ENCODE assay signal across 10 mouse cellular contexts in genomic region chr13:28294757-28295361, GRCm38 (mm10). TPM values are rescaled to one million over a fixed set of nuclear protein-coding genes. Genes with fewer than 3 reads are reported as not detected.
DNase-seq lines count a peak whose midpoint lies in the region; ATAC-seq and TF ChIP-seq lines count a peak whose summit lies in the region.
"Had no signal": no experiment of that assay in that cellular context is flagged by ENCODE, and none has a peak within 500 bp of the region (broad histone marks: within the 10 kb centered on the region; RNA-seq: fewer than 3 reads in every experiment).

No protein-coding gene starts in this region.

- 12% methylated on average over 3 of the region's 3 CpGs for WGBS in lung, embryonic 14.5 days
- WGBS in forebrain, postnatal 0 days = 3% methylated on average over 3 of the region's 3 CpGs
- WGBS in neural tube, embryonic 15.5 days = 0% methylated on average over 3 of the region's 3 CpGs

- H3K4me2 ChIP-seq in lung, embryonic 14.5 days = no peak overlapping the region
- no peak overlapping the region for H3K4me2 ChIP-seq in forebrain, postnatal 0 days (ENCODE audit: low read depth)
- H3K4me2 ChIP-seq in neural tube, embryonic 15.5 days = peak overlapping the region; percentile 19; the same call in 1 of the 2 replicates
- H3K4me2 ChIP-seq: liver, embryonic 15.5 days had no signal

- intact Hi-C loops in left cerebral cortex, postnatal 25 days (cut with DNase I) = no loop called here

- no peak for TF ChIP-seq CTCF in lung, embryonic 14.5 days (IDR thresholded peaks at IDR 0.05; ENCODE audit: low read depth)
- no peak for TF ChIP-seq CTCF in forebrain, postnatal 0 days (IDR thresholded peaks at IDR 0.05; ENCODE audit: low read depth)

- H3K9me3 ChIP-seq in lung, embryonic 14.5 days (ENCODE audit: low read depth, low read length) = no peaks in the 10 kb centered on the region
- no peaks in the 10 kb centered on the region for H3K9me3 ChIP-seq in forebrain, postnatal 0 days (ENCODE audit: low read length)
- H3K9me3 ChIP-seq in neural tube, embryonic 15.5 days (replicated peaks) = no peaks in the 10 kb centered on the region
- H3K9me3 ChIP-seq: liver, embryonic 15.5 days had no signal

- no peaks in the 10 kb centered on the region for H3K36me3 ChIP-seq in lung, embryonic 14.5 days (ENCODE audit: insufficient read depth)
- H3K36me3 ChIP-seq in forebrain, postnatal 0 days (ENCODE audit: insufficient read depth) = no peaks in the 10 kb centered on the region
- H3K36me3 ChIP-seq in neural tube, embryonic 15.5 days = no peaks in the 10 kb centered on the region
- H3K36me3 ChIP-seq: liver, embryonic 15.5 days had no signal

- H3K9ac ChIP-seq in lung, embryonic 14.5 days = no peak overlapping the region
- no peak overlapping the region for H3K9ac ChIP-seq in forebrain, postnatal 0 days
- H3K9ac ChIP-seq in neural tube, embryonic 15.5 days (replicated peaks) = no peak overlapping the region
- H3K9ac ChIP-seq: liver, embryonic 15.5 days had no signal

- DNase-seq in lung, embryonic 14.5 days = peak; percentile 48
- no peak for DNase-seq in lung, adult 18-20 months
- peak; percentile 59 for DNase-seq in forebrain, postnatal 0 days
- DNase-seq in kidney, postnatal 14 days = peak; percentile 41
- no peak for DNase-seq in thymus, postnatal 36 days
- DNase-seq in thymus, postnatal 10 days (ENCODE audit: low spot score in 2 of 2) = no peak
- no peak for DNase-seq in left cerebral cortex, postnatal 25 days (ENCODE audit: low spot score in 2 of 2)
- DNase-seq: heart, postnatal 36 days had no signal

- H3K27ac ChIP-seq in lung, embryonic 14.5 days (ENCODE audit: low read depth) = no peak overlapping the region
- peak overlapping the region; percentile 62; the same call in 1 of the 2 replicates for H3K27ac ChIP-seq in forebrain, postnatal 0 days (ENCODE audit: low read depth, low read length)
- peak overlapping the region; percentile 81 for H3K27ac ChIP-seq in neural tube, embryonic 15.5 days (replicated peaks)
- H3K27ac ChIP-seq: liver, embryonic 15.5 days had no signal

- no peaks in the 10 kb centered on the region for H3K27me3 ChIP-seq in lung, embryonic 14.5 days (ENCODE audit: insufficient read depth, low read length)
- no peaks in the 10 kb centered on the region for H3K27me3 ChIP-seq in forebrain, postnatal 0 days (ENCODE audit: insufficient read depth, low read length)
- H3K27me3 ChIP-seq in neural tube, embryonic 15.5 days (replicated peaks) = no peaks in the 10 kb centered on the region
- H3K27me3 ChIP-seq: liver, embryonic 15.5 days had no signal

- H3K4me1 ChIP-seq in lung, embryonic 14.5 days (ENCODE audit: insufficient read depth) = no peaks in the 10 kb centered on the region
- H3K4me1 ChIP-seq in forebrain, postnatal 0 days (ENCODE audit: insufficient read depth) = peaks cover 4% of the 10 kb centered on the region
- H3K4me1 ChIP-seq in neural tube, embryonic 15.5 days = peaks cover 20% of the 10 kb centered on the region
- H3K4me1 ChIP-seq: liver, embryonic 15.5 days had no signal

- no peak overlapping the region for H3K4me3 ChIP-seq in lung, embryonic 14.5 days (ENCODE audit: low read depth, low read length)
- no peak overlapping the region for H3K4me3 ChIP-seq in forebrain, postnatal 0 days (ENCODE audit: low read depth, low read length)
- H3K4me3 ChIP-seq in neural tube, embryonic 15.5 days (replicated peaks) = no peak overlapping the region
- H3K4me3 ChIP-seq: liver, embryonic 15.5 days had no signal

- ATAC-seq in lung, embryonic 14.5 days (ENCODE audit: insufficient read depth) = peak; percentile 52; the same call in 1 of the 2 replicates
- ATAC-seq in forebrain, postnatal 0 days = peak; percentile 60; the same call in 1 of the 2 replicates
- peak; percentile 92 for ATAC-seq in neural tube, embryonic 15.5 days (ENCODE audit: low FRiP score)

RNA-seq across cellular contexts. Expression of gene Gm11361, which starts 37.5 kb away (rescaled TPM):
- polyA plus RNA-seq in lung, embryonic 14.5 days (2014; fragmentation: Nextera tagmentation; extraction: Ambion mirVana) = 3.0 and 6.1 TPM in 2 replicates
- 0.95 and 2.0 TPM in 2 replicates for total RNA-seq in forebrain, postnatal 0 days (2014; rRNA removed)
- polyA plus RNA-seq in forebrain, postnatal 0 days (2015; fragmentation: Nextera tagmentation; extraction: Ambion mirVana) = 2.3 and 3.7 TPM in 2 replicates
- polyA plus RNA-seq in neural tube, embryonic 15.5 days (2015; fragmentation: Nextera tagmentation; extraction: Ambion mirVana) = 4.6 and 6.0 TPM in 2 replicates
- total RNA-seq in left cerebral cortex, postnatal 25 days (2021) = 10 to 100 TPM; 49.4 to 59.0 TPM

Comparison
In these comparisons a context has a peak if more than half of its experiments do, and no peak if none do; other contexts are left out.
1. DNase-seq: peak in lung, embryonic 14.5 days (single experiment), forebrain, postnatal 0 days (single experiment) and kidney, postnatal 14 days (single experiment); none in lung, adult 18-20 months (0 of 2), thymus, postnatal 36 days (0 of 2), thymus, postnatal 10 days (0 of 2) and left cerebral cortex, postnatal 25 days (0 of 2).
2. Peak in every context shown above with its lines, with median percentiles within 50 percentile points of each other: ATAC-seq.